Mouse (Mus musculus): ENCODE measurements around the gene Ranbp3l.

The Ranbp3l gene

DNA sequence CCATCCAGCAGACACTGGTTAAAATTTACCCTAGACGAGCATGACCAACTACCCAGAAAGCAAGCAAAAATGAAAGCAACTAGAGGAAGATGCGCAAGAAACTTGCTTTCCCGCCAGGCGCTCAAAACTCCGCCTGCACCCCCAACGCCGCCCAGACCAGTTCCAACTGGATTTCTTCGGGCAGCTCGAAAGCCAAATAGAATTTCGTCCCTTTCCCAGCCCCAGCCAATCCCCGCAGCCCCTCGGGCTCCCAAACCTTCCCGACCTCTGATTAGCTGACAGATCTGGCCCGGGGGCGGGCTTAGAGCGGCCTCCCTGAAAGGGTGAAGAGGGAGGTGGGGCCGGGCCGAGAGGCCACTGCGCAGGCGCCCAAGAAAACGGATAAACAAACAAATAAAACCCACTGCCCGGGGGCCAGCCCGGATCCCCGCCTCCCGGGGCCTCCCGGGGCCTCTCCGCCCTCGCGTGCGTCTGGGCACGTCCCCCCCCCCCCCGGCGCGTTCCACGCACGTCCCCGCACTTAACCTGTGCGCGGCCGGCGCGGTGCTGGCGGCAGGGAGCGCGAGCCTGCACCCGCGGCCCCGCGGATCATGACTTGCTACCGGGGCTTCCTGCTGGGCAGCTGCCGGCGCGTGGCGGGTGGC lies 103.3 kb downstream of the Ranbp3l start, which contains the start of gene Nadk2:
Nadk2 (plus strand) TSS at position 349 of the 644 bp plus-strand sequence.
- DNase-seq (ENCODE audit: low spot score in 2 of 2) = peak; percentile 96

DNA sequence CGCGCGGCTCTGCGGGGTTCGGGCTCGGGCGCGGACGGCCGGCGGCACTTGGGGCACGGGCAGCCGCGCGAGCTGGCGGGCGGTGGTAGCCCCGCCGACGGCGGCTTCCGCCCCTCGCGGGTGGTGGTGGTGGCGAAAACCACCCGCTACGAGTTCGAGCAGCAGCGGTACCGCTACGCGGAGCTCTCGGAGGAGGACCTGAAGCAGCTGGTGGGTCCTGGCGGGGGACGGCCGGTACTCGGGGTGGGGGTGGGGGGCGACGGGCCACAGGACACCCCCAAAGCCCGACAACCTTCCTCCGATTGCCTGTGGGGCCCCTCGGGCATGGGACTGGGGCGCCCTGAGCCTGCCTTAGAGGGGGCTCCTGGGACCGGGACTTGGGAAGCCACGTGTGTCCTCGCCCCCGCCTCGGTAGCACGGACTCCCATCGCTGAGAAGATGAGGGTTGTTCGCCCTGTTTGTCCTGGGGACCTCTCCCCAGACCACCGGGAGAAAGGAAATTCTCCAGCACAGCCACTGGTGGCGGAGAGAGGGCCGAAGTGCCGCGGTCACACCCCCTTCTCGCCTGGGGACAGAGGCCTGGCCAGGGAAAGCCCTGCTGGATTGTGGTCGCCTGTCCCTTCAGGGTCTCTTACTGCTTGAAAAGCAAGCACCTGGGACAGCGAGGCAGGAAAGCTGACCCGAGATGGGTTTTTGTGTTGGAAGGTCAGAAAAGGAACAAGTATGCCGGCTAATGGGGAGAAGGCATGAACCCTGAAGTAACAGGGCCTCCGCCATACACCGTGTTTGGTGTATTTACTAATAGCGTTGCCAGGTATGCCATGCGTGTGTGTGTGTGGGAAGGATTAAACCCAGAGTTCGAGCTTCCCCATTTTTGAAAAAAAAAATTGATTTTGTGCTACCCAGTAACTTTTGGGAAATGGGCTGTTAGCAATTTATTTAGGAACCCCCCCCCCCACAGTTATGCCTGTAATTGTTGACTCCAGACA lies 104.1 kb downstream of the Ranbp3l start:
- DNase-seq (ENCODE audit: low spot score in 2 of 2) = no peak

DNA sequence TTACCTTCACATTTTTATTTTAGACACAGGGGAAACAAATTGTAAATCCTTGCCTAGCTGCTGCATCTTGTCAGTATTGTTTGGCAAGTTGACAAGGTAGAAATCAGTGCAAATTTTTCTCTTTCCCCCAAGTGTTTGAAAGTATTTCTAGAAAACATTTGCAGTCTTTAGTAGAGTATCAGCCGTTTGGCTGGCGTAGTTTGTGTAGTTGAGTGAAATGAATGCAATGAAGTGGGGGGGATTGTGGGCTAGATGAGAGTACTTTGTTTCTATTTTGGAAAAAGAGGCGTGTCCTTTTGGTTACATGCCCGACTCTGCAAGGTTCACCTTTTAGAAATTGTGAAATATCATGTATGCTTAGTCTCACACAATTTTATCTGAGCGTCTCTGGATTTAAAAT lies 104.9 kb downstream of the Ranbp3l start:
- DNase-seq (ENCODE audit: low spot score in 2 of 2) = no peak

DNA sequence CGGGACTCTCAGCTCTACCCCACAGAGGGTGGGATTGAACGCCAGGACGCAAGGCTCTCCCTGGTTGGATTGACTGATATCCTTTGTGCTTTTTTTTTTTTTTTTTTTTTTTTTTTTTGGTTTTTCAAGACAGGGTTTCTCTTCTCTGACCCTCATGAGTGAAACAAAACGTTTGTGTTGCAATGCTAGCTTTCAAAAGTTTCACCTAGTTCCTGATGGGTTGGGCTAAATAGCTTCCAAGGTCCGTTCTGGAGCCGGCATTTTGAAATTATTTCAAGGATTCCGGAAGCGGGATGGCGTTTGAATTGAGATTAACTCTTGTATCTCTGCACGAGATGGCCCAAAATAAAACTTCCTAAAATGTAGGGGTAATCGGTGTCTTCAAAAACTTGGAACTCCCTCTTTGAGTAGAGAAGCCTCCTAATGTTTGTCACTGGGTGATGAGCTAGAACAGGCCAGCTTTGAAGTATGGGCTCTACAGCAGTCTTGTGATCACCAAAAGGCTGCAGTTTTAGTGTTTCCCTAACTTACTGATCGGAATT lies 105.4 kb downstream of the Ranbp3l start:
- no peak for DNase-seq (ENCODE audit: low spot score in 2 of 2)

DNA sequence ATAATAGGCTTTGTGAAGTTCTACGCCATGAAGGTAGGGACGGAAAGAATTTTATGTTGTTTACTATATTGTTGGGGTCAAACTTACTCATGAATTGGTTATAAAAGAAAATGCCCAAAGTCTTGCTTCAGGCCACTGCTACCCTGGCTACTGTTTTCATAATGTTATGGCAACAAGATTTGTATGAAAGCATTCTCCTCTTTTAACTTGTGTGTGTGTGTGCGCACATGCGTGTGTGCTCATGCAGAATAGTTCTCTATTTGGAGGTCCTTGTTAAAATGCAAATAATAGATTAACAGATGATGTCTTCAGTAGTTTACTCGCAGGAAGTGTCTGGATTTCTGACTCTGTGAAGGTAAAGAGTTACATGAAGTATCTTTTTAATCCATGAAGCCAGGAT lies 105.9 kb downstream of the Ranbp3l start:
- DNase-seq (ENCODE audit: low spot score in 2 of 2) = no peak

DNA sequence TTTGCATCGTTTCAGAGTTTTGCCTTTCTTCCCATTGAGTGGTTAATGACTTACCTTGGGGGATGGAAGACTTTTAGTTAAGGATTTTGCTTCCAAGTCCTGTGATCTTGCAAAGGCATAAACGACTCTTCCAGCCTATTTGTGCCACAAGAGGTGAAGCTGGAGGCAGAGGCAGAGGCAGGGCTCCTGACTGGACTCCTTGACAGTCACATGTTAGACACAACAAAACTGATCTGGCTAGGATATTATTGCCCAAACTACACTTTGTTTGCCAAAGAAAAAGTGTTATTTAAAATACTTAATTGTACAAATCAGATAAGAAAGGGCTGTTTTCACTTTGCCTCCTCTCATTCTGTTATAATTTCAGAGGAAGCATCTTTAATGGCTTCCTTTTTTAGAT lies 106.4 kb downstream of the Ranbp3l start:
- DNase-seq (ENCODE audit: low spot score in 2 of 2) = no peak

DNA sequence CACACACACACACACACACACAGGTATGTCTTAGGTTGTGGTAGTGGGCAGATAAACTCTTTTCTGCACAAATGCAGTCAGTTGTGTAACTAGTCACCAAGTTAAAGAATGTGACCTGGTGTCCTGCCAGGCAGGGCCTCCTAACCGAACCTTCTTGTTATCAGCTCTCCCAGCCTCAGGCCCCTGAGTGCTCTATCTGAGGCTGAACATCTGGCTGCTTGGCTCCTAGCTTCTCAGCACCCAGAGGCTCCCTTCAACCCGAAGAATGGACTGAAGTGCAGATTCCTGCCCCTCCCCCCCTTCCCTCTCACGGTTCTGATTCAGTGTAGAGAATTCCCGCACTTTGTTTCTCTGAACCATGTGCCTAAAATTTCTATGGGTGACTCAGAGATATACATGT lies 106.9 kb downstream of the Ranbp3l start:
- no peak for DNase-seq (ENCODE audit: low spot score in 2 of 2)

- no peak for DNase-seq (ENCODE audit: low spot score in 2 of 2)
These were observed 108.0 kb downstream of the Ranbp3l start for GRCm38 (mm10) chr15:9075608-9076200.

DNA sequence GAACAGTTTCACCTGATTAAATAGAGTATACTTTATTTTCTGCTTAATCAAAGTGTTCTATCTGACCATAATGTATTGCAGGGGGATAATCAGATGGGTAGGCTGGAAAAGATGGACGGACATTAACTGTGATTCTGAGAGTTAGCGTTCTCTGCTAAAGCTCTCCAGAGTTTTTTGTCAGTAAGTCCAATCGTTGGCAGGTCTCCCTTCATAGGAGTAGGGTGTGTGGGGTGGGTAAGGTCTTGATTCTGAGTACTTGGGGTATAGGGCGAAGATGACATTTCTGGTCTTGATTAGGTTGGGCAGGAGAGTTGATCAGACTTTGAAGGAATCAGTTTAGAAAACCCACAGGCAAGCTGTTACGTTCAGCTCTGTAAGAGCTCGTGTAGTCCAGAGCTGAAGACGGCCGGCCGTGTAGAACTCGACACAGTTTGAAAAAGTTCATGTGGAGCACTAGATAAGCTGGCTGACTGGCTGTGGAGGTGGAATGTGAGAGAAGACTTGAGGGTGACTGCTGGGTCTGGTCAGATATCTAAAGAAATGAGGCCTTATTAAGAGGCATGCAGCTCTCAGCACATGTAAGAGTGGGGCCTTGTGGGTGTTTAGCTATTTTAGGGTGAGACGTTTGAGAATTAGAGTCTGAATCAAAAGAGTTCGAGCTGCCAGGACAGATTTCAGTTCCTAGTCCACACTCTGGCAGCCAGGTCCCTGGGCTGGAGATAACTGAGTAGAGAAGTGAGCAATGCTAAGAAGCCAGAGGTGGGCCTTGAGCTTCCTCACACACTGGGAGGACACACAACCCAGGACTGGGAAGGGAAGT lies 110.9 kb downstream of the Ranbp3l start:
- DNase-seq (ENCODE audit: low spot score in 2 of 2) = no peak

DNA sequence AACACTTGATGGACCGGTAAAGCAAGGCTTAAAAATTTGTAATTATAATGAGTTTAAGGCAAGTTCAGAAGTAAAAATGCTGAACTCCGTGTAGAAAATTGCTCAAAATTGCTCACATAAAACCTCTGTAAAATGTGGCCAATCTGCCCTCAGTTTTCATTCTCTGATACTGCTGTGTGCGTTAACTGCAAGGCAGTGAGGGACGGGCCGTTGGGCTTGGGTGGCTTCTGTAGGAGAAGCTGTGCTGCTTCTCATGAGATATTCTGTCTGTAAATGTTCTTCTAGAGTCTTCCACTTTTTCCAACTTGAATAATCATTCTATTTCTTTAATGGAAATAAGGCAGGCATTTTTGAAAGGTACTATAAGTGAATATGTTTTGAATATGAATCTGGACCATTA lies 111.9 kb downstream of the Ranbp3l start:
- DNase-seq (ENCODE audit: low spot score in 2 of 2) = no peak

GRCm38 (mm10) chr15:9080206-9080605 lies 112.5 kb downstream of the Ranbp3l start:
- DNase-seq (ENCODE audit: low spot score in 2 of 2) = no peak

GRCm38 (mm10) chr15:9081294-9081693 lies 113.5 kb downstream of the Ranbp3l start:
- no peak for DNase-seq (ENCODE audit: low spot score in 2 of 2)

- no peak for DNase-seq (ENCODE audit: low spot score in 2 of 2)
These were observed 115.0 kb downstream of the Ranbp3l start for GRCm38 (mm10) chr15:9082753-9083152.

- DNase-seq (ENCODE audit: low spot score in 2 of 2) = no peak
These were observed 119.1 kb downstream of the Ranbp3l start for GRCm38 (mm10) chr15:9086813-9087212.

- no peak for DNase-seq (ENCODE audit: low spot score in 2 of 2)
These were observed 119.7 kb downstream of the Ranbp3l start for GRCm38 (mm10) chr15:9087421-9087820.

- no peak for DNase-seq (ENCODE audit: low spot score in 2 of 2)
These were observed 120.3 kb downstream of the Ranbp3l start for GRCm38 (mm10) chr15:9087895-9088682.

- DNase-seq (ENCODE audit: low spot score in 2 of 2) = no peak
These were observed 120.9 kb downstream of the Ranbp3l start for GRCm38 (mm10) chr15:9088683-9089072.

GRCm38 (mm10) chr15:9089136-9089720 lies 121.5 kb downstream of the Ranbp3l start:
- DNase-seq (ENCODE audit: low spot score in 2 of 2) = no peak

DNA sequence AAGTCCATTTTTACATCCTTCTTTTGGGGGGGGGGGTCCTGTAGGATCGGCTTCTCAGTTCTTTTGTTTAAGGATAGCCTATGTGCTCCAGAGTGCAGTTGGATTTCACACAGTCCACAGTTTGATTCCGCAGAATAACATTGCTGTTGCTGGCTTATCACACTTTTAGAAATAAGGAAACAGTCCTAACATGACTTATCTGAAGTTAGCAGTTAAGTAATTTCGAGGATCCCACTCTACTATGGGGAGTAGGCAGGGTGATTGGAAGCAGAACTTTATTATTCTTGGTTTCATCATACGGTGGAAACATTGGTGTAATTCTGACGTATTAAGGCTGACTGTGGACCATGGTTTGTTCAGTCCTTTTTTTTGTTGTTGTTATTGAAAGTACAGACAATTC lies 122.9 kb downstream of the Ranbp3l start:
- DNase-seq (ENCODE audit: low spot score in 2 of 2) = no peak

Data from frontal cortex, postnatal 25 days (tissue).